Mouse (Mus musculus) heart, postnatal 25 days (tissue): ENCODE measurements around the gene Zc3h7b. TPM values are rescaled to one million over a fixed set of nuclear protein-coding genes. Genes with fewer than 3 reads are reported as not detected.
"Not testable (repeated sequence)": the region's sequence is repeated elsewhere in the genome, so short reads cannot be mapped to it uniquely, and the experiment has no call there.

ENCODE experiments used
- DNase-seq: peaks from one replicate; pipeline ENCODE4 v3.0.0; 2022; ENCODE audit warnings: low spot score
- intact Hi-C: fragments of 180-260 bp; cut with DNase I; formaldehyde crosslinking; loops from one replicate; pipeline ENCODE4 v1.15.1; 2025
- total RNA-seq, 2 experiments: library from RNA; stranded (reverse); gene quantifications; 2 replicates each; pipeline ENCODE4 v1.2.3; 2021

The Zc3h7b gene
- total RNA-seq, 2 experiments from 2014 or later = 70.3 to 72.9 TPM

GRCm38 (mm10) chr15:81729792-81730635, 14.8 kb upstream of the Zc3h7b start:
- intact Hi-C loops = loop anchor here (2.0 kb wide), 1 partner anchor 15 kb away; the partner anchor contains the start of genes Rangap1 and Zc3h7b
- DNase-seq = peak; percentile 98

- intact Hi-C loops = no loop called here
- DNase-seq = no peak
Observed at GRCm38 (mm10) chr15:81735075-81735474, 9.8 kb upstream of the Zc3h7b start.

- intact Hi-C loops = no loop called here
Observed at GRCm38 (mm10) chr15:81739296-81739695, 5.6 kb upstream of the Zc3h7b start.

GRCm38 (mm10) chr15:81739924-81740323, 4.9 kb upstream of the Zc3h7b start:
- intact Hi-C loops = loop anchor here (5.0 to 10.0 kb wide), 2 partner anchors 65 to 177 kb away; partner anchors contain the start of gene Tef
- DNase-seq = no peak

More at GRCm38 (mm10) chr15:81739296-81739695, 5.6 kb upstream of the Zc3h7b start:
- DNase-seq = no peak

- intact Hi-C loops = loop anchor here (5.0 to 10.0 kb wide), 2 partner anchors 62 to 175 kb away; partner anchors contain the start of gene Tef
- not testable (repeated sequence) for DNase-seq
Observed at GRCm38 (mm10) chr15:81742368-81742767, 2.5 kb upstream of the Zc3h7b start.

- peak; percentile 28 for DNase-seq
- intact Hi-C loops = loop anchor here (2.0 to 10.0 kb wide), 2 partner anchors 15 to 59 kb away; partner anchors contain the start of gene Tef
Observed at GRCm38 (mm10) chr15:81745601-81746114, 801 bp downstream of the Zc3h7b start.

- no peak for DNase-seq
- intact Hi-C loops = loop anchor here (10.0 kb wide), 1 partner anchor 55 kb away; the partner anchor contains the start of gene Tef
Observed at GRCm38 (mm10) chr15:81749742-81750141, 4.9 kb downstream of the Zc3h7b start.

GRCm38 (mm10) chr15:81753669-81754068, 8.8 kb downstream of the Zc3h7b start:
- no peak for DNase-seq
- intact Hi-C loops = no loop called here

GRCm38 (mm10) chr15:81758701-81759100, 13.8 kb downstream of the Zc3h7b start:
- no peak for DNase-seq
- intact Hi-C loops = no loop called here

GRCm38 (mm10) chr15:81759542-81759941, 14.7 kb downstream of the Zc3h7b start:
- DNase-seq = no peak
- intact Hi-C loops = no loop called here

GRCm38 (mm10) chr15:81760361-81761079, 15.7 kb downstream of the Zc3h7b start:
- DNase-seq = no peak
- intact Hi-C loops = no loop called here

- DNase-seq = no peak
- intact Hi-C loops = no loop called here
Observed at GRCm38 (mm10) chr15:81761381-81761780, 16.5 kb downstream of the Zc3h7b start.

GRCm38 (mm10) chr15:81761959-81762358, 17.1 kb downstream of the Zc3h7b start:
- DNase-seq = no peak
- intact Hi-C loops = no loop called here

- no peak for DNase-seq
- intact Hi-C loops = no loop called here
Observed at GRCm38 (mm10) chr15:81764573-81764972, 19.7 kb downstream of the Zc3h7b start.

GRCm38 (mm10) chr15:81765651-81766050, 20.8 kb downstream of the Zc3h7b start:
- intact Hi-C loops = no loop called here
- DNase-seq = no peak

- DNase-seq = no peak
- intact Hi-C loops = no loop called here
Observed at GRCm38 (mm10) chr15:81766439-81766838, 21.6 kb downstream of the Zc3h7b start.

GRCm38 (mm10) chr15:81769037-81769436, 24.2 kb downstream of the Zc3h7b start:
- no peak for DNase-seq
- intact Hi-C loops = no loop called here

- intact Hi-C loops = no loop called here
- DNase-seq = no peak
Observed at GRCm38 (mm10) chr15:81772431-81773120, 27.7 kb downstream of the Zc3h7b start.

GRCm38 (mm10) chr15:81774505-81775171, 29.8 kb downstream of the Zc3h7b start:
- intact Hi-C loops = no loop called here

More at GRCm38 (mm10) chr15:81774505-81775171, 29.8 kb downstream of the Zc3h7b start:
- peak; percentile 42 for DNase-seq
